Mouse (Mus musculus) limb, embryonic 12.5 days (tissue): ENCODE data around the gene Hdgf. TPM values are rescaled to one million over a fixed set of nuclear protein-coding genes. Genes with fewer than 3 reads are reported as not detected.
"Not testable (repeated sequence)": the region's sequence is repeated elsewhere in the genome, so short reads cannot be mapped to it uniquely, and the experiment has no call there.

Source experiments
- ATAC-seq: fragments of 200-750 bp; cut with Nextera tagmentation; 2 replicates; pipeline ENCODE4 v1.8.0; 2017; ENCODE audit warnings: low read depth, moderate TSS enrichment; ENCODE audit not compliant: insufficient number of reproducible peaks, insufficient read depth, low FRiP score, low TSS enrichment
- H3K27ac ChIP-seq: fragments of 300-500 bp; sonication (generic); 2 replicates; pipeline ENCODE4 v1.5.1; 2016; ENCODE audit warnings: mild to moderate bottlenecking, moderate library complexity
- H3K27me3 ChIP-seq: fragments of 300-500 bp; sonication (generic); 2 replicates; pipeline ENCODE4 v1.6.1; 2016; ENCODE audit warnings: mild to moderate bottlenecking, moderate library complexity
- H3K36me3 ChIP-seq: fragments of 300-500 bp; sonication (generic); 2 replicates; pipeline ENCODE4 v1.6.1; 2016; ENCODE audit warnings: mild to moderate bottlenecking, moderate library complexity
- H3K4me1 ChIP-seq: fragments of 300-500 bp; sonication (generic); replicated peaks from 2 replicates; pipeline ENCODE4 v1.6.1; 2016
- H3K4me2 ChIP-seq: fragments of 300-500 bp; sonication (generic); 2 replicates; pipeline ENCODE4 v1.6.1; 2016; ENCODE audit warnings: mild to moderate bottlenecking, moderate library complexity
- H3K4me3 ChIP-seq: fragments of 300-500 bp; sonication (generic); replicated peaks from 2 replicates; pipeline ENCODE4 v1.5.1; 2016; ENCODE audit warnings: mild to moderate bottlenecking
- H3K9ac ChIP-seq: fragments of 300-500 bp; sonication (generic); replicated peaks from 2 replicates; pipeline ENCODE4 v1.6.1; 2016; ENCODE audit warnings: mild to moderate bottlenecking, moderate library complexity
- H3K9me3 ChIP-seq: fragments of 300-500 bp; sonication (generic); 2 replicates; pipeline ENCODE4 v1.6.1; 2016; ENCODE audit warnings: mild to moderate bottlenecking, moderate library complexity
- WGBS: fragments of 180-500 bp; shearing (Covaris S2); methylation state at CpG from one replicate; pipeline ENCODE4 v1.1.7; 2016; 5-methylcytosine and 5-hydroxymethylcytosine counted together
- polyA plus RNA-seq: library from polyadenylated mRNA; unstranded; fragments of >200 nt; fragmentation: Nextera tagmentation; extraction: Ambion mirVana; gene quantifications from 2 replicates; pipeline ENCODE4 v1.2.1, GENCODE M21; 2016

The Hdgf gene
- polyA plus RNA-seq, 1 experiment from 2014 or later = 294 TPM

- ATAC-seq = no peak
- H3K9ac ChIP-seq = no peak overlapping the region
- H3K9me3 ChIP-seq = no peaks in the 10 kb centered on the region
- H3K4me3 ChIP-seq = no peak overlapping the region
- no peak overlapping the region for H3K27ac ChIP-seq
- H3K36me3 ChIP-seq = no peaks in the 10 kb centered on the region
- H3K4me2 ChIP-seq = no peak overlapping the region
- WGBS = 77% methylated on average over 3 of the region's 3 CpGs
- no peaks in the 10 kb centered on the region for H3K27me3 ChIP-seq
- no peaks in the 10 kb centered on the region for H3K4me1 ChIP-seq
These were observed 14.6 kb upstream of the Hdgf start for GRCm38 (mm10) chr3:87891481-87891880.

GRCm38 (mm10) chr3:87893367-87893905, 12.7 kb upstream of the Hdgf start:
- no peaks in the 10 kb centered on the region for H3K9me3 ChIP-seq
- no peak overlapping the region for H3K4me3 ChIP-seq
- no peak overlapping the region for H3K4me2 ChIP-seq
- H3K36me3 ChIP-seq = no peaks in the 10 kb centered on the region
- no peaks in the 10 kb centered on the region for H3K27me3 ChIP-seq
- no peaks in the 10 kb centered on the region for H3K4me1 ChIP-seq
- ATAC-seq = no peak
- H3K9ac ChIP-seq = no peak overlapping the region
- H3K27ac ChIP-seq = no peak overlapping the region
- 77% methylated on average over 3 of the region's 3 CpGs for WGBS

- Histone ChIP-seq H3K27me3 (no peaks in the 10 kb centered on the region), H3K4me2 (no peak overlapping the region), H3K9me3 (no peaks in the 10 kb centered on the region), H3K9ac (no peak overlapping the region), H3K36me3 (no peaks in the 10 kb centered on the region), H3K4me3 (no peak overlapping the region), H3K4me1 (peaks cover 3% of the 10 kb centered on the region; the same call in 1 of the 2 replicates), H3K27ac (no peak overlapping the region)
- 68% methylated on average over 3 of the region's 3 CpGs for WGBS
- no peak for ATAC-seq
These were observed 6.9 kb upstream of the Hdgf start for GRCm38 (mm10) chr3:87899266-87899665.

GRCm38 (mm10) chr3:87899776-87900175, 6.3 kb upstream of the Hdgf start:
- no peak overlapping the region for H3K4me2 ChIP-seq
- ATAC-seq = no peak
- no peak overlapping the region for H3K27ac ChIP-seq
- peaks cover 3% of the 10 kb centered on the region; the same call in 1 of the 2 replicates for H3K4me1 ChIP-seq
- H3K4me3 ChIP-seq = no peak overlapping the region
- H3K9me3 ChIP-seq = no peaks in the 10 kb centered on the region
- 81% methylated on average over 3 of the region's 3 CpGs for WGBS
- H3K27me3 ChIP-seq = no peaks in the 10 kb centered on the region
- no peak overlapping the region for H3K9ac ChIP-seq
- no peaks in the 10 kb centered on the region for H3K36me3 ChIP-seq

- no peak overlapping the region for H3K4me3 ChIP-seq
- peaks cover 3% of the 10 kb centered on the region; the same call in 1 of the 2 replicates for H3K4me1 ChIP-seq
- H3K27ac ChIP-seq = no peak overlapping the region
- 47% methylated on average over 1 of the region's 1 CpGs for WGBS
- H3K27me3 ChIP-seq = no peaks in the 10 kb centered on the region
- no peaks in the 10 kb centered on the region for H3K9me3 ChIP-seq
- H3K9ac ChIP-seq = no peak overlapping the region
- no peak for ATAC-seq
- no peak overlapping the region for H3K4me2 ChIP-seq
- no peaks in the 10 kb centered on the region for H3K36me3 ChIP-seq
These were observed 5.0 kb upstream of the Hdgf start for GRCm38 (mm10) chr3:87901036-87901624.

- not testable (repeated sequence) for H3K9ac ChIP-seq, H3K4me3 ChIP-seq, ATAC-seq, H3K27me3 ChIP-seq, H3K9me3 ChIP-seq, H3K36me3 ChIP-seq, H3K27ac ChIP-seq, H3K4me1 ChIP-seq, H3K4me2 ChIP-seq
- WGBS = 79% methylated on average over 6 of the region's 6 CpGs
These were observed 4.2 kb upstream of the Hdgf start for GRCm38 (mm10) chr3:87901959-87902358.

- Histone ChIP-seq H3K9ac (no peak overlapping the region), H3K9me3 (no peaks in the 10 kb centered on the region), H3K27ac (peak overlapping the region; percentile 70), H3K27me3 (no peaks in the 10 kb centered on the region), H3K4me3 (no peak overlapping the region), H3K36me3 (no peaks in the 10 kb centered on the region), H3K4me1 (peaks cover 16% of the 10 kb centered on the region), H3K4me2 (no peak overlapping the region)
- ATAC-seq = no peak
- 38% methylated on average over 5 of the region's 5 CpGs for WGBS
These were observed 2.3 kb upstream of the Hdgf start for GRCm38 (mm10) chr3:87903821-87904220.

- H3K36me3 ChIP-seq = no peaks in the 10 kb centered on the region
- peak overlapping the region; percentile 94 for H3K4me2 ChIP-seq
- under 1% methylated on average over 42 of the region's 47 CpGs for WGBS
- peak overlapping the region; percentile 97 for H3K9ac ChIP-seq
- peak overlapping the region; percentile 96 for H3K27ac ChIP-seq
- no peak for ATAC-seq
- H3K4me1 ChIP-seq = peaks cover 42% of the 10 kb centered on the region
- H3K9me3 ChIP-seq = no peaks in the 10 kb centered on the region
- H3K4me3 ChIP-seq = peak overlapping the region; percentile 98
- H3K27me3 ChIP-seq = no peaks in the 10 kb centered on the region
These were observed 470 bp downstream of the Hdgf start for GRCm38 (mm10) chr3:87906601-87906980.

GRCm38 (mm10) chr3:87906981-87907857, 1.1 kb downstream of the Hdgf start:
- Histone ChIP-seq H3K9ac (peak overlapping the region; percentile 97), H3K27ac (peak overlapping the region; percentile 96), H3K9me3 (no peaks in the 10 kb centered on the region), H3K27me3 (no peaks in the 10 kb centered on the region), H3K4me3 (peak overlapping the region; percentile 98), H3K4me1 (peaks cover 42% of the 10 kb centered on the region), H3K36me3 (no peaks in the 10 kb centered on the region), H3K4me2 (peak overlapping the region; percentile 94)
- no peak for ATAC-seq
- under 1% methylated on average over 27 of the region's 27 CpGs for WGBS

- WGBS = 3% methylated on average over 1 of the region's 1 CpGs
- peak overlapping the region; percentile 97 for H3K9ac ChIP-seq
- peaks cover 42% of the 10 kb centered on the region for H3K4me1 ChIP-seq
- H3K4me2 ChIP-seq = peak overlapping the region; percentile 94
- peak overlapping the region; percentile 98 for H3K4me3 ChIP-seq
- H3K27ac ChIP-seq = peak overlapping the region; percentile 96
- H3K36me3 ChIP-seq = peaks cover under 1% of the 10 kb centered on the region; the same call in 1 of the 2 replicates
- no peaks in the 10 kb centered on the region for H3K27me3 ChIP-seq
- H3K9me3 ChIP-seq = no peaks in the 10 kb centered on the region
- no peak for ATAC-seq
These were observed 1.8 kb downstream of the Hdgf start for GRCm38 (mm10) chr3:87907906-87908305.

GRCm38 (mm10) chr3:87909381-87909780, 3.3 kb downstream of the Hdgf start:
- H3K27me3 ChIP-seq = no peaks in the 10 kb centered on the region
- 81% methylated on average over 2 of the region's 2 CpGs for WGBS
- H3K4me2 ChIP-seq = peak overlapping the region; percentile 94
- no peak overlapping the region for H3K9ac ChIP-seq
- H3K27ac ChIP-seq = peak overlapping the region; percentile 84
- H3K36me3 ChIP-seq = peaks cover 15% of the 10 kb centered on the region
- no peak for ATAC-seq
- H3K4me3 ChIP-seq = peak overlapping the region; percentile 38; the same call in 1 of the 2 replicates
- no peaks in the 10 kb centered on the region for H3K9me3 ChIP-seq
- H3K4me1 ChIP-seq = peaks cover 39% of the 10 kb centered on the region
